Mouse (Mus musculus) left cerebral cortex, adult 11 months (tissue): ENCODE data around the gene Gm45521.

Experiments used
- DNase-seq: peaks from one replicate; pipeline ENCODE4 v3.0.0; 2022; ENCODE audit warnings: low spot score

The Gm45521 gene

GRCm38 (mm10) chr14:7952610-7953254, 4.4 kb upstream of the Gm45521 start:
- no peak for DNase-seq

GRCm38 (mm10) chr14:7954071-7954471, 3.0 kb upstream of the Gm45521 start:
- DNase-seq, result no peak

DNA sequence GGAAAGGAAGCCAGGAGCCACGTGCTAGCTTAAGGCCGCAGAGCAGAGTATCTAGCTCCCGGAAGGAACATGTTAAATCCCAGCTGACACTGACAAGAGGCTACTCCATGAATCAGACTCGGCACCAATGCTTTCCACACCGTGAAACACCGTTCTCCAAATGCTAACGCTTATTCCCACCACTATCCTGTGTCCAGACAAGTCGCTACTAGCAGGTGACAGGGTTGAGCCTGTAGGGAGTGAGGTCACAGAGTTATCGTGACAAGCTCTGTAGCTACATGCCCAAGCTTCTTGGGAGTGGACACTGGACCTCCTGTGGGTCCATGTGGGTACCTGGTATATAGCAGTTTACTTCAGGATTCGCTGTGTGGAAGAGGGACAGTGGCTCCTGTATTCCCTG, 661 bp upstream of the Gm45521 start:
- no peak for DNase-seq

GRCm38 (mm10) chr14:7960616-7961015, 3.5 kb downstream of the Gm45521 start:
- DNase-seq, result no peak

- DNase-seq, result no peak
Observed at GRCm38 (mm10) chr14:7961714-7962113, 4.6 kb downstream of the Gm45521 start.

GRCm38 (mm10) chr14:7962626-7963025, 5.5 kb downstream of the Gm45521 start:
- no peak for DNase-seq

- no peak for DNase-seq
Observed at GRCm38 (mm10) chr14:7963160-7963559, 6.1 kb downstream of the Gm45521 start.

- peak; percentile 70 for DNase-seq
Observed at GRCm38 (mm10) chr14:7964219-7964889, 7.3 kb downstream of the Gm45521 start.

DNA sequence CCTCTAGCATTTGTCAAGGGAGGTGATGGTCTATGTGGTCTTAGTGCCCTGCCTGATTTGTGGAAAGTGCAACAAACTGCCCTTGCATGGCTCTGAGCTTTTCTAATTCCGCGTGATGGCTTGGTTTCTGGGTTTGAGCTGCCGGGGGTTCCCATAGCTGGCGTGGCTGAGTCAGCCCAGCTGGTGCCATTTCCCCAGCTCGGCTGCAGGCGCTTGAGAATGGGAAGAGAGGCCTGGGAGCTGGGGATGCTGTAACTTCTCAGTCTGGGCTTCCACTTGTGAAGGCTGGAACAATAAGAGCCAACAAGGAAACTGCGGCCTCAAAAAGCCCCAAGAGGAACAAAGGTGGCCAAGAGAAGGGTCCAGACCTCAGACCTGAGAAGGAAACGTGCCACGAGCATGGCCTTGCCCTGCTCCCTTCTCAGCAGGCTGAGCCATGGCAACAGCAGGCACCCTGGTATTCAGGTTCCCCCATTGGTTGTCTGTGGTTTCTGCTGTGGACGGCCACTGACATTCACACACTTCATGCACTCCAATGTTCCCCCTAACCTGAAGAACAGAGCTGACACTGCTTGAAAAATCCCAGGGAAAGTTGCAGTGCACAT, 14.9 kb downstream of the Gm45521 start:
- DNase-seq, result no peak

DNA sequence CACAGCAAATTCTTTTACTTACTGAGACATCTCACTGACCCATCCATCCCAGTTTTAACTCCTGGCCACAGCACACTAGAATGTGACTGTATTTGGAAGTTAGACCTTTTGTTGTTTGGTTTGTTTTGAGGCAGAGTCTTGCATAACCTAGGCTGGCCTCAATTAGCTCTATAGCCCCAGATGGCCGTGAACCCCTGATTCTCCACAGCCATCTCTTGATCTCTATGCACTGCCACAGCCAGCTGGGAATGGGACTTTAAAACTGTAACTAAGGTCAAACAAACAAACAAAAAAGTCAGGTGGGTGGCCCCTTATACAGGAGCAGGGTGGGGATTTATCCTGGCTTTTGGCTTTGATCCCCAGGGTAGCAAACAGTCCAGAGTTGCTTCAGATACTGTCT, 17.6 kb downstream of the Gm45521 start:
- DNase-seq, result no peak

- DNase-seq, result no peak
Observed at GRCm38 (mm10) chr14:7975177-7975576, 18.1 kb downstream of the Gm45521 start.

GRCm38 (mm10) chr14:7977471-7977870, 20.4 kb downstream of the Gm45521 start:
- DNase-seq, result no peak

GRCm38 (mm10) chr14:7978183-7978582, 21.1 kb downstream of the Gm45521 start:
- DNase-seq, result no peak

DNA sequence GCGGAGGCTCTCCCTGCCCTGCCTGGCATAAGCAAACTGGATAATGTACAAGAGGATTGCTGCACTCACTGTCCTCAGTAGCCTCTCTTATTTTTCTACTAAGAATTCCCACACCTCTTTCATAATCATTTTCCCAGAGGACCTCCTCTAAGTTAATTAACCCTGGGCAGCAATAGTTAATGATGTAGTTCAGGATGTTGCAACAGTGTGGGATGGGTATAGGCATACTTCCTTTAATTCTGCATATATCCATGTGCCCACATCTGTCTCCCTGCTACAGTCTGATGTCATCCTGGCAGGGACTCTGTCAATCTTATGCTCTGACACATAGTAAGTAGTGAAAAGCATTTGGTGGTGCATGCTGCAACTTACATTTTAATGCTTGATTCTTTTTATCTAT, 24.1 kb downstream of the Gm45521 start:
- no peak for DNase-seq

- DNase-seq, result no peak
Observed at GRCm38 (mm10) chr14:7986913-7987312, 29.8 kb downstream of the Gm45521 start.

DNA sequence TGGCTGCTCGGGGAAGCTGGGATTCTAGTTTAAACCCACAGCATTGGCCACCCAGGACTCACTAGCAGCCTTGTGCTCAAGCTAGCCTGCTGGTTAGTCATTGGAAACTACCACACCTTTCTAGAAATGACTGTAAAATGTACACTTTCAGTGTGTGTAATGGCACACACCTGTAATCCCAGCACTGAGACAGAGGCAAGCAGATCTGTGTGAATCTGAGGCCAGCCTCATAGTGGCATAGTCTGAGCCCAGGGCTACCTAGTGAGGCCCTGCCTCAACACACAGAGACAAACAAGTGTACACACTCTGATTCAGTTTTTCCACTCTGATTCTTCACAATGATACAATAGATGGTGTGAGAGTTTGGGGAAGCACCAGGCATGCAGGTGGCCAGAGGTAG, 32.3 kb downstream of the Gm45521 start:
- DNase-seq, result no peak

DNA sequence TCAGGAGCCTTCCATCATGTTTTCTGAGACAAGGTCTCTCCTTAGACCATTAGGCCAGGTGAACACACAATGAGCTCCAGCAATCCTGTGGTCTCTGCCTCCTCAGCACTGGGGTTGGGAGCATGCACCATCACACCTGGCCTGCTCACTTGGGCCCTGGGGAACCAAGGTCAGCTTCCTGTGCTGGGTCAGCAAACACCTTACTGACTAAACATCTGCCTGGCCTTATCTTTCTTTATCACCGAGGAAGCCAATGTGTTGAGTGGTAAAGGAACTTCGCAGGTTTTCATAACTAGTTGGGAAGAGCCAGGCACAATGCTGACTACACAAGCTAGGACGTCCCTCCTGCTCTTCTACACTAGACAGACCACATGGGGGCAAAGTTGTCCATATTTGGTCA, 32.9 kb downstream of the Gm45521 start:
- DNase-seq, result no peak

DNA sequence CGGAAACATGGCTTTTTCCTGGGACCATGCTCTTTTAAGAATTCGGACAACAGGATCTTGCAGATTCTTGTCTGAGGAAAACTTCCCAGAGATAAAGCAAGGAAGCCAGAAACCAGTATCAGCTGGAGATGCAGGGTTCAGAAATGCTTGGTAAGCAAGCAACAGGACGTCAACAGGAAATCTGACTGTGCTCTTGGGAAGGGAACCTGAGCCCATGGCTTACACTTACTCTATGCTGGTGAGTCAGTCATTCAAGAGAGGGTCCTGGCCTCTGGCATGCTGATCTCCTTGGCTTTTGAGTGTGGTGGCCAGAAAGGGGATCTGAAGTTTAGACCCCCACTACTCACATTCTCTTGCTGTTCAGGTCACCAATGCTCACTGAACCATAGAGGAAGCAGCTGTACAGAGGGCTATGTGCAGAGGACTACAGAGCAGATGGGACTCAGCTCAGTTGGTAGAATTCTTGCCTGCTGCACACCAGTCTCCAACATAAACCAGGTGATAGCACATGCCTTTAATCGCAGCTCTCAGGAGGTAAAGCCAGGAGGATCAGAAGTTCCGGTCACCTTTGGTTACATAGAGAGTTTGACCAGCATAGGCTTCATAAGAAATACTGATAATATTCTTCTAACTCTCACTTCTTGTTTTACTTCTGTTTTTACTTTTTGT, 34.2 kb downstream of the Gm45521 start:
- DNase-seq, result no peak

DNA sequence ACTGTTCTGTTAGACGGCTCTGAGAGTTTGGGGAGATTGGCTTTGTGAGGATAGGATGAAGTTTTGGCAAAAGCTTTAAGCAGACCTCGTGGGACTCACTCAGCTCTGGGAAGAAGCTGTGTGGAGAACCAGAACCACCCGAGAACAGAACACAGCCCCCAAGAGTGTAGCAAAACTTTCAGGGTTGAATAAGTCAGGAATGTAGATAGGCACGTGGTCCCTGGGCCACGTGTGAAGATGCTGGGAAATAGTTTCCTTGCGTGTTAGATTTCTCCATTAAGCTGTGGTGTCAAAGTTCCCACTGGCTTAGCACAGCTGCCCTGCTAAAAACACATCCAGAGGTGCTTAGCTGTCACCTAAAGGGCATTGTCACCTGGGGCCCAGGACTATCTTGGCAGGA, 35.1 kb downstream of the Gm45521 start:
- DNase-seq, result no peak

DNA sequence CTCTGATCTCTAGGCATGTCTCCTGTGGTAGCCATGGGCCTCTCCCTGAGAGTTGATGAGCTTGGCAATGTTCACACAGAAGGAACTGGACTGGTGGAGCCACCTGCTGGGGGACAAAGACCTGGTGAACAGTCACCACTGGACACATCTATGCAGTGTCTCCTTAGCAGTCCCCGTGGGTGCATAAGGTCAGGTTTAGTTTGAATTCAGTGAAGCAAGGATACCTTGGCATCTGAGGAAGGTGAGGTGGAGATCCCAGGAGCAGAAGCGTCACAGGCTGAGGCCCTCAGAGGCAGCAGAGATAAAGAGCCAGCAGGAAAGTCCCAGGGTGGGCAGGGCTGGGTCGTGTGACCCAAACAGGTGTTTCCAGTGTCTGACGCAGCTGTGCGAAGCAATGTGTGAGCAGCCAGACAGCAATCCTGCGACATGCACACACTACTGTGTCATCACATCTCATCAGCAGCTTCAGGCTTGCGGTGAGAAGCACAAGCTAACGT, 37.2 kb downstream of the Gm45521 start, which contains the start of gene Dnase1l3:
Gene Dnase1l3, minus strand, starts transcription at position 303 of the 497 bp plus-strand sequence.
- no peak for DNase-seq

- DNase-seq, result peak; percentile 88
Observed at GRCm38 (mm10) chr14:7997255-7997696, 40.2 kb downstream of the Gm45521 start.

DNA sequence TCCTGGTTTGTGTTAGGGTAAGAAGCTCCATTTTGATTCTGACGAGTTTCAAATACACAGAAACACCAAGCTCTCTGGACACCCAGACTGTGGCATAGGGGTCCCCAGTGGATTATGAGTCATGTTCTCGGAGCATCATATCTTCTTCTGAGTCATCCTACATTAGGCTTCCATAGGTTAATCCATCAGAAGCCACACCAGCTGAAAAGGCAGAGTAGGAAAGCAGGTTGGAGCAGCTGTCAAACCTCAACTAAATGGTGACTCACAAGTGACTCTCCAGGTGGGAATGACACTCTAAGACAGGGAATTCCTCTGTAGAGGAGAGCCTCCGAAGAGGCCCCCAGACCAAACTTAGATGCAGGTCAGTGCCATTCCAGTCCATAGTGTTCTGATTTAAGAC, 41.9 kb downstream of the Gm45521 start:
- DNase-seq, result no peak

GRCm38 (mm10) chr14:7999435-7999834, 42.3 kb downstream of the Gm45521 start:
- no peak for DNase-seq
